Mouse (Mus musculus): Measurements from ENCODE around the gene Ramac.
A peak's percentile ranks its signal among the peaks of the same experiment; 100 is the strongest.

Gene Ramac

GRCm38 (mm10) chr7:81777667-81778218 is 15.0 kb downstream of the Ramac start:
- no peak for DNase-seq (ENCODE audit: low spot score in 2 of 2)

- no peak for DNase-seq (ENCODE audit: low spot score in 2 of 2)
These were observed 25.8 kb downstream of the Ramac start for GRCm38 (mm10) chr7:81788536-81788935.

- peak; percentile 68 to 82 for DNase-seq (ENCODE audit: low spot score in 2 of 2)
These were observed 26.5 kb downstream of the Ramac start, which contains the start of gene 3110040N11Rik for GRCm38 (mm10) chr7:81789095-81789757. Gene 3110040N11Rik, minus strand, starts transcription at chr7:81789478.

- DNase-seq (ENCODE audit: low spot score in 2 of 2) = no peak
These were observed 43.3 kb downstream of the Ramac start for GRCm38 (mm10) chr7:81806067-81806466.
